Mouse (Mus musculus): ENCODE measurements around the gene Tmie.

The Tmie gene

GRCm38 (mm10) chr9:110879998-110880561 lies at the start of gene Tmie:
Gene Tmie (minus strand): TSS chr9:110880113.
- DNase-seq: peak; percentile 64

GRCm38 (mm10) chr9:110922759-110923158 lies 42.8 kb upstream of the Tmie start:
- peak; percentile 74 for DNase-seq

GRCm38 (mm10) chr9:110920665-110921419 lies 40.9 kb upstream of the Tmie start:
- DNase-seq: no peak

GRCm38 (mm10) chr9:110916786-110917185 lies 36.9 kb upstream of the Tmie start, which contains the start of gene Fam240a:
Gene Fam240a (minus strand): TSS chr9:110916861.
- DNase-seq: no peak

DNA sequence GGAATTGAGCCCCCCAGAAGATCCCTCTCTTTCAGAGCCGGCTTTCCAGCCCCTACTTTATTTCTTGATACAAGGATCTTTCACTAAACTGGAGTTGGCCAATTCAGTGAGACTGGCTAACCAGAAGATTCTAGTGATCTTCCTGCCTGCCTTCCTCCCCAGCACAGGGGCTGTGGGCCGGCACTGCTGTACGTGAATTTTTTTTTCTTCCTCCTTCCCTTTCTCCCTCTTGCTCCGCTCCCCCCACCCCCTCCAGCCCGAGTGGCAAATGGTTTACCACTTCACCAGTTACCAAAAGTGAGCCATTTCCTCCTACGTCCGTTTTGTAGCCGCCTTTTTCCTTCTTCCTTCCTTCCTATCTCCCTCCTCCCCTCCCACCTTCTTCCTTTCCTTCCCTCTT lies 35.6 kb upstream of the Tmie start:
- no peak for DNase-seq

DNA sequence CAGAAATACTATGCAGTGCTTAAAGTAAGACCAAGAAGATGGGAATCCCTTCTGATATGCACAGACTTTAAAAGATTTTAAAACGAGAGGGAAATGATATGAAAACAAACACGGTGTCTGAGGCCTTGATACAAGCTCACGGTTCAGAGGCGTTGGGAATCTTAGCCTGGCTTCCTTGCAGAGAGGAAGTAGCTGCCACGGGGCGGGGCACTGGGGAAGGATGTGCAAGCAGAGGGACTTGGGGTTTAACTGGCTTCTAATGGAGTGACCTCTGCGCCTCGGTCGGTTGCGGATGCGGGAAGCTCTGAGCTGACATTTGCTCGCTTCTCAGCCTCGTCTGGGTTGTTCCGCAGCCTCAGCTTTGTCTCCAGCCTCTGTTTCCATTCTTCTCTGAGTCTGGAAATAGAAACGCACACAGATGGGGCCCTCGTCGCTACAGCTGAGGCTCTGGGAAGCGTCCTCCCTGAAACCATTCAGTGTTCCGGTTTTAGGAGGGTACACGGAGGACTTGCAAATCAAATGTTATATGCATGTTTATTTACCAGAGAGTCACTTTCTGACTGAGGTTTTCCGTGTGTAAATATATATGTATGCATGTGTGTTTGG lies 34.8 kb upstream of the Tmie start:
- no peak for DNase-seq

DNA sequence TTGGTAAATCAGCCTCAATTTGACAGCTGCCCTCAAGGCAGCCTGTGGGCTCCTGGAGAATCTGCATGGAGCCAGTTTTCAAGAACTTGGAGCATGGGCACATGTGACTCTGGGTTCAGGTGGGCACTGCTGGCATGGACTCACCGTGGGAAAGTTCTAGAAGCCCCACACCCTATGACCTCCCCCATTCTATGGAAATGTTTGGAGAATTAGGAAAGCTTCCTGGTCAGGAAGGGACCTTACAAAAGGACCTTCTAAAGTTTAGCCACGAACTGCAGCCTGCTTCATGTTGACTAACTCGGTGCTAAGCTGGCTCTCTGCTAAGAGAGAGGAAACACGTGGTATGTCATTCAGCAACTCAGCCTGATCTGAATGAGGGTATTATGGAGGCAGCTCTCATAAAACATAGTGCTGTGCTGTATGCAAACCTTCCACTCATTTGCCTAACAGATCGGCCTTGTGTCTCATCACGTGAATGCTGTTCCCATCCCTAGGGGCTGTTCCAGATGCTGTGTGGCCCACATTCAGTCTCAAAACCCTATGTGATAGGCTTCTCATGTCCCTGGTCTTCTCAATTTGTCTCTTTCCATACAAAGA lies 29.6 kb upstream of the Tmie start:
- DNase-seq: no peak

- DNase-seq: no peak
These were observed 28.7 kb upstream of the Tmie start for GRCm38 (mm10) chr9:110908631-110909016.

GRCm38 (mm10) chr9:110907838-110908630 lies 28.1 kb upstream of the Tmie start:
- DNase-seq: no peak

DNA sequence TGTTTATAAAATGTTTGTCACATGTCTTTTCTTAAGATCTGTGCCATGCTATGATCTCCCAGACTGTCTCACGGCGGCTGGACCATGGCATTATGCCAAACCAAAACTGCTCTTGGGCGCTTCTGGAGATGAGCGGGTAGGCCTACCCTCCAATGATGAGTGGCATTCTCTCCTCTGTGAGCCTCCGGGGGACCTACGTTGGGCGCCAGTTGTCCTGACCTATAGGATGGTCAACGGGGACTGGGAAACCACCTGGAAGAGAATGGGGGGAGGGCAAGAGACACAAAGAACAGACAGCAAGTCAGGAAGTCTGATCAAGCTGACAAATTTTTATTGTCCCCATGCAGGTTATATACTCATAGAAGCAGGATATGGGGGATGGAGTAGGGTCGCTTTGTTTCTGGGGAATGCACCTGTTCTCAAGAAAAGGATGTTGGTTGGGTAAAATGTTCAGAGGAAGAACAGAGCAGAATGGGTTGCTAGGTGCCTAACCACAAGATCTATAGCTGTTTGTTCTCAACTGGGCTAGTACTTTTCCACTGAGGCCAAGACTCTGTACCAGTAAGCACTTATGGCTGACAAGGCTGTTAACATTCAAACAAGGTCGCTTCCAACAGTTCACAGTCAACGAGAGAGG lies 27.4 kb upstream of the Tmie start:
- DNase-seq: no peak

- DNase-seq: no peak
These were observed 22.4 kb upstream of the Tmie start for GRCm38 (mm10) chr9:110902271-110902670.

- no peak for DNase-seq
These were observed 21.3 kb upstream of the Tmie start for GRCm38 (mm10) chr9:110901204-110901603.

DNA sequence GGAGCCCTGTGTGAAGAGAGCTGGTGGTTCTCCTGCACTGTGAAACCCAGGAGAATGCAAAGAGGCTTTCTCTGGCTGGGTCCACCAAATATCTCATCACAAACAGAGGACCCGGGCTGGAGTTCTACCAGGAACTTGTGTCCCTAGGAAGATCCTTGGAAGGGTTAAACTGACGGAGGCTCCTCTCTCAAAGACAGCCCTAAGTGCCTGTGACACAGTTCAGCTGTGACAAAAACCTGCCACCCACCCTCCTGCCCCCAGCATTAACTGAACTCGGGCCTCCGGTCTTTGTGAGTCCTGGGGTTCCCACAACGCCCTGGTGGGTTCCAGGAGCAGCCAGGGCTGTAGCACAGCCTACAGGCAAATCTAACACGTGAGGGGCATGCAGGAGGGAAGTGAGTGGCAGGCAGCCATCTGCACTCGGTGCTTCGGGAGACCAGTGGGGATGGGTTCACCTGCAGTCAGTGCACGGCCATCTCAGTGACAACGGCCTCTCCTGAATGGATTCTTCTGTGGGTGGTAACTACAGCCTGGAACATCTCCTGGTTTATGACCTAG lies 19.6 kb upstream of the Tmie start:
- no peak for DNase-seq

DNA sequence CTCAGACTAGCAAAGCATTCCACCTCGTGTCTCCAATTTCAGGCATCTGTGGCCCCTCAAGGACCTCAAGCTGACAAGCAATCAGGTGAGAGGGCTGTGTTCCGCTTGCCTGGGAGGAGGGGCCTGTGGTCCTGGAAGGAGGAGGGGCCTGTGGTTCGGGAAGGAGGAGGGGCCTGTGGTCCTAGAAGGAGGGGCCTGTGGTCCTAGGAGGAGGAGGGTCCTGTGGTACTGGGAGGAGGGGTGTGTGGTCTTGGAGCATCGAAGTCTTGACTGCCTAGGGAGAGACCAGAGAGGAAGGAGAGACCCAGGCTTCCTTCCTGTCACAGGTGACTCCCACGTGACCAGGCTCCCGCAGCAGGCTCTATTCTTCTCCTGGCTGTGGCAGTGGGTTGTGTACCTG lies 16.7 kb upstream of the Tmie start:
- peak; percentile 28 for DNase-seq

DNA sequence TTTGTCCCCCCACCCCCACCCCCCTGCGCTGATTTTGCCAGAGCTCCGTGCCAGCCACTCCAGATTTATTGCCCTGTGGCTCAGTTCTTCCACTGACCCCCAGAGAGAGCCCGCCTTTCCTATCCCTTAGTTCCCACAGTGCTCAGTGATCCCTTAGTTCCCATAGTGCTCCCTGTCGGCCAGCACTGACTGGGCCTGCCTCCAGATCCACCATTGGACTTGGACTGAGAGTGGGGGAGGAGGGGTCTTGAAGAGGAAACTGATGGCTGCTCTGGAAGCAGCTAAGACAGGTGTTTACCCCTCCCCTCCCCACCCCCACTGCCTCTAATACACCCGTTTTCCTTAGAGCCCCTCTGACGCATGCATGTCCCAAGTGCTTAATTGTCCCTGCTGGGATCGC lies 16.1 kb upstream of the Tmie start:
- DNase-seq: no peak

DNA sequence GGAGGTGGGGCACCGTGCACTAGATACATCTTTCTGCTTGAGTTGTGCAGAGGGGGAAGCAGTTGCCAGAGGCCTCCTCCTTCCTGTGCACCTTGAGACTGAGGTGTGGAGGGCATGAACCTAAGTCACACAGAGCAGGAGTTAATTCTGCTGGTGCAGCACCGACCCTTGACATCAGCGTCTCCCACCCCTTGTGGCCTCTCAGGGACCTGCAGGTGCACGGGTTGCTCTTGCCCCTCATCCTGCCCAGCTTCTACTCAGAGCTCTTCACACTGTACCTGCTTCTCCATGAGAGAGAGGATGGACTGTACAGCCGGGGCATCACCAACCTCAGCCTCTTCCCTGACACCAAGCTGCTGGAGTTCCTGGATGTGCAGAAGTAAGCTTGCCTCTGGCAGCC lies 15.6 kb upstream of the Tmie start:
- DNase-seq: no peak

- no peak for DNase-seq
These were observed 13.5 kb upstream of the Tmie start for GRCm38 (mm10) chr9:110893429-110893828.

DNA sequence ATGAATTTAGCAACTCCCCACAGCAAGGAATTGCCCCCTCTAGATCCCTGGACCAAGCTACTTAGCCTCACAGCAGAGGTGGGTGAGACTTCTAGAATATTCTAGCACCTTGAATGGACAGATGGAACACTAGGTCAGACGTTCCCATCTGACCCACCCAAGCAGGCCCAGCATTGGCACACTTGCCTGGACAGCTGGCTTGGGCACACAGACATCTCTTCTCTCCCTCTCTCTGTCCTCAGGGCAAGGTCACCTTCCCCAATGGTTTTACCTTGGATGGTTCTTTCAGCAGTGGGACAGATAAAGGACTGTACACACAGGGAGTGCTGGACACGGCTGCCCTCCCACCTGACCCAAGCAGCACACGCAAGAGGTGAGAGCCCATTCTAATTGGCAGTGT lies 12.6 kb upstream of the Tmie start:
- DNase-seq: no peak

- DNase-seq: no peak
These were observed 11.3 kb upstream of the Tmie start for GRCm38 (mm10) chr9:110891077-110891828.

DNA sequence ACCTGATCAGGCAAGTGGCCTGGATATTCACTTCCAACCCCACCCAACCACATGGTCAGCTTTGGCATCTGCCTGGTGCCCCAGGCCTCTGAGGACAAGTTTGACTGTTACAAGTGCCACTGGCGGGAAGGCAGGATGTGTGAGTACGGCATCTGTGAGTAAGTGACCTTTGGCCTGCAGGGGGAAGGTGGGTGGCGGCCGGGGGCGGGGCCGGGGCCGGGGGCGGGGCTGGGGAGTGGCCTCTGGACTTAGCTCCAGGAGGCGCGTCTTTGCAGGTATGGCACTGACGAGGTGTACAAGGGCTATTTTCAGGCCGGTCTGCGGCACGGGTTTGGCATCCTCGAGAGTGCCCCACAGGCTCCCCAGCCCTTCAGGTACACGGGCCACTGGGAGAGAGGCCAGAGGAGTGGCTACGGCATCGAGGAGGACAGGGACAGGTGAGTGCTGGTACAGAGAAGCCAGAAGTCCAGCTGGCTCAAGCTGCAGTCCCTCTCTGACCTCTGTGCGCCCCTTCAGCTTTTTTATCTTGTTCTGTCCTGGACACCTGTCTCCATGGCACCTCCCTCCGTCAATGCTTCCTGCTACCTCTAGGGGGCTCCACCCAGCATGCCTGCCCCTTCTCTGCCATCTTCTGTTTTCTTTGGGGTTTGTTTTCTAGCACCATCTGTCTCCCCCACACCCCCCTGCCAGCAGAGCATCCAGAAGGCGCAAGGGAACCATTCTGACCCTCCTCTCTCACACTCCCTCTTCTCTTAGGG lies 10.3 kb upstream of the Tmie start:
- peak; percentile 67 for DNase-seq

DNA sequence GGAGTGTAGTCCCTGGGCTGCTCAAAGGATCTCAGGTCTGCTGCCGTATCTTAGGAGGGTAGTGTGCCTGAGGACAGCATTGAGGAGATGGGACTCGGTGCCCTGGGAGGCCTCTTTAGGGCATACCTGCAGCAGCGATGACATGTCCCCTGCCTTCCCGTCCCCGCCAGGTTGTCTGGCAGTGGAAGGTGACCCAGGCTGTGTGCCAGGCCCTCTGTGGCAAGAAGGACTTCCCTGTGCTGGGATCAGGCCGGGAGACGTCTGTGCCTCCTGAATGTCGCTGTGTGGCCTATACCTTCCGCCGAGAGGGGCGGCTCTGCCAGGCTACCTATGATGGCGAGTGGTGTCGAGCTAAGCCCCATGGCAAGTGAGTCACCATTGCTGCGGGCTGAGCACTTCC lies 9.0 kb upstream of the Tmie start:
- DNase-seq: no peak
